Mouse (Mus musculus) midbrain, postnatal 0 days (tissue): ENCODE measurements around the gene Tmem263. TPM values are rescaled to one million over a fixed set of nuclear protein-coding genes. Genes with fewer than 3 reads are reported as not detected.
A peak's percentile ranks its signal among the peaks of the same experiment; 100 is the strongest.

Experiments used
- ATAC-seq: fragments of 200-750 bp; cut with Nextera tagmentation; 2 replicates; pipeline ENCODE4 v1.8.0; 2017; ENCODE audit warnings: moderate number of reproducible peaks, mild to moderate bottlenecking, moderate TSS enrichment, moderate library complexity; ENCODE audit not compliant: low FRiP score
- DNase-seq: peaks from one replicate; pipeline ENCODE4 v3.0.0-alpha.2; 2015; ENCODE audit warnings: low spot score
- H3K27ac ChIP-seq: fragments of 300-500 bp; sonication (generic); 2 replicates; pipeline ENCODE4 v1.5.1; 2014; ENCODE audit warnings: low read depth, mild to moderate bottlenecking, low read length, mixed read lengths
- H3K27me3 ChIP-seq: fragments of 300-500 bp; sonication (generic); 2 replicates; pipeline ENCODE4 v1.6.1; 2014; ENCODE audit warnings: low read length, control low read depth, mixed read lengths; ENCODE audit not compliant: insufficient read depth
- H3K36me3 ChIP-seq: fragments of 300-500 bp; sonication (generic); 2 replicates; pipeline ENCODE4 v1.6.1; 2014; ENCODE audit warnings: low read length, control low read depth, mixed read lengths; ENCODE audit not compliant: insufficient read depth
- H3K4me1 ChIP-seq: fragments of 300-500 bp; sonication (generic); 2 replicates; pipeline ENCODE4 v1.6.1; 2014; ENCODE audit warnings: mild to moderate bottlenecking, control low read depth, antibody characterized with exemption, low read length, mixed read lengths; ENCODE audit not compliant: insufficient read depth
- H3K4me2 ChIP-seq: fragments of 300-500 bp; sonication (generic); 2 replicates; pipeline ENCODE4 v1.6.1; 2014; ENCODE audit warnings: low read depth, mild to moderate bottlenecking, low read length, mixed read lengths; ENCODE audit not compliant: poor library complexity, severe bottlenecking
- H3K4me3 ChIP-seq: fragments of 300-500 bp; sonication (generic); 2 replicates; pipeline ENCODE4 v1.5.1; 2014; ENCODE audit warnings: low read depth, mild to moderate bottlenecking, low read length, moderate library complexity
- H3K9ac ChIP-seq: fragments of 300-500 bp; sonication (generic); replicated peaks from 2 replicates; pipeline ENCODE4 v1.6.1; 2014; ENCODE audit warnings: mild to moderate bottlenecking, low read length, moderate library complexity, mixed read lengths; ENCODE audit not compliant: poor library complexity, severe bottlenecking
- H3K9me3 ChIP-seq: fragments of 300-500 bp; sonication (generic); 2 replicates; pipeline ENCODE4 v1.6.1; 2016; ENCODE audit warnings: low read length, control low read depth
- CTCF ChIP-seq: IDR thresholded peaks from 2 replicates; pipeline ENCODE4 v1.5.1; 2016; ENCODE audit warnings: antibody characterized with exemption, mild to moderate bottlenecking
- WGBS: fragments of 180-500 bp; shearing (Covaris S2); extraction: QIAGEN DNeasy Blood & Tissue Kit; methylation state at CpG from one replicate; pipeline ENCODE4 v1.1.7; 2014; 5-methylcytosine and 5-hydroxymethylcytosine counted together
- polyA plus RNA-seq: library from polyadenylated mRNA; unstranded; fragments of >200 nt; fragmentation: Nextera tagmentation; extraction: Ambion mirVana; gene quantifications from 2 replicates; pipeline ENCODE4 v1.2.1, GENCODE M21; 2015
- total RNA-seq: library from RNA; depleted of rRNA; stranded (reverse); fragments of >200 nt; gene quantifications from 2 replicates; pipeline ENCODE4 v1.2.3, GENCODE M21; 2014

Gene Tmem263
- total and polyA plus RNA-seq, 2 experiments from 2014 or later = 29.6 to 46.5 TPM

DNA sequence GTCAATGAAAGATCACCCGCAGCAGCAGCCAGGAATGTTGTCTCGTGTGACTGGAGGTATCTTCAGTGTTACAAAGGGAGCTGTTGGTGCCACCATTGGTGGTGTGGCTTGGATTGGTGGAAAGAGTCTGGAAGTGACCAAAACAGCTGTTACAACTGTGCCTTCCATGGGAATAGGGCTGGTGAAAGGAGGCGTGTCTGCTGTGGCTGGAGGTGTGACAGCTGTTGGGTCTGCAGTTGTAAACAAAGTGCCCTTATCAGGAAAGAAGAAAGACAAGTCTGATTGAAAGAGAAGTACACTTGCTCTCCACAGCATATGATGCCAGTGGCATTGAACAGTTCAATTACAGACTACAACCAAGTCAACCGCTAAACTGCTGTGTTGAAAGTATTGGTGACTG lies 12.0 kb downstream of the Tmem263 start:
- TF ChIP-seq CTCF = no peak
- Histone ChIP-seq H3K27ac (no peak overlapping the region), H3K27me3 (no peaks in the 10 kb centered on the region), H3K36me3 (peaks cover 3% of the 10 kb centered on the region; the same call in 1 of the 2 replicates), H3K4me2 (no peak overlapping the region), H3K4me3 (no peak overlapping the region), H3K9ac (no peak overlapping the region), H3K4me1 (no peaks in the 10 kb centered on the region), H3K9me3 (no peaks in the 10 kb centered on the region)
- ATAC-seq (no peak), DNase-seq (no peak)
- WGBS = 95% methylated on average over 4 of the region's 4 CpGs

DNA sequence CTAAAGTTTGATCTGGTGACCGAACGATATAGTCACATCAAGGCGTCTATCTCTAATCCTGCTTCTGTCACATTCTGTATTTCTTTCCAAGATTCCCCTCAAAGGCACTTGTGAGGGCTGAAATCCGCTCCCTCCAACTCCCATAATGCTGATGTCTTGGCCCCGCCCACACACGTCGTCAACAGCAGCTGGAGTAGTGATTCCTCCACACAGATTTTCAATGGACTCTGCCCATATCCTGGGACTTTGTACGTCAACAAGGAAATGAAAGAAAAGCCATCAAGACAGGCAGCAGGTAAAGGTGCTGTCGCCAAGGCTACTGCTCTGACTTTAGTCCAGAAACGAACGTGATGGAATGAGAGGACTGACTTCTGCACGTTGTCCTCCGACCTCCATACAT lies 22.8 kb downstream of the Tmem263 start:
- H3K9me3 ChIP-seq = no peaks in the 10 kb centered on the region
- H3K4me3 ChIP-seq = no peak overlapping the region
- H3K4me1 ChIP-seq = peaks cover 10% of the 10 kb centered on the region; the same call in 1 of the 2 replicates
- H3K36me3 ChIP-seq = peaks cover 11% of the 10 kb centered on the region; the same call in 1 of the 2 replicates
- no peak for TF ChIP-seq CTCF
- DNase-seq (no peak), ATAC-seq (no peak)
- H3K27ac ChIP-seq = no peak overlapping the region
- no peak overlapping the region for H3K4me2 ChIP-seq
- WGBS = 89% methylated on average over 13 of the region's 13 CpGs
- H3K9ac ChIP-seq = no peak overlapping the region
- no peaks in the 10 kb centered on the region for H3K27me3 ChIP-seq

DNA sequence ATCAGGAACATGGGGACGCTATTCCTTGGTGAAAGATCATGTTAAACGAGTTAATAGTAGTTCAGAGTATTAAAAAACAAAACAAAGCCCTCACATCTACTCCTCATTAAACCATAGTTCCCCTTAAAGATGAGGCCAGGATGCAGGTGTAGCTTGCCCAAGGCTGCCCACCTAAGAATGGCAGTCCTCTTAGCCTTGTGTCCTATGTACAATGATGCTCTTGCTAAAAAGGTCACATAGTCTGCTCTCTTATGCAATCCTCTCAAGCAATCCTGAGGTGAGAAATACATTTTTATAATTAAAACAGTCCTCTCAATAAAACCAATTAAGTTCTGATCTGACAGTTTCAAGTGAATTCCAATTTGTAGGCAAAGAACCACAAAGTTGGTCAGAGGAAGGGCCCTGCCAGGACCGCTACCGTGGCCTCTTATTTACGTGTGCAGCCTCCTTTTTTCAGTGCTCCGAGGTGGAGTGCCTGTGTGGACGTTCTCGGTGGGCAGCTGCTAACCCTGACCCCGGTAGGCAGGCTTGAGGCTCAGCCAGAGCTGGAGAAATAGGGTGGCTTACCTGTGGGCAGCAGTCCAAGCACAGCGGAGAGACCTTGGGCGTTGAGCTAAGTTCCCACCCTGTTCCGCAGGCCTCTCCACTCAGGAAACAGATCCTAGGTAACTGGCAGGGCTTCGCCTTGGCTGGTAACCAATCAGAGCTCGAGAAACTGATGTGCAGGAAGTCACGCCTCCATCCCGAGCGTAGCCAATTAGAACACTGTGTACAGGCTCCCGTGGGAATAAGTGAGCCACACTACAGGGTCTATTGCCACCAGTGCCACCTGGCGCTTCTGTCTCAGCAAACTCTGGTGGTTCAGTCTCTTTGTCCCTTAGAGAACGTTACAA lies 25.2 kb downstream of the Tmem263 start, which contains the start of gene Mterf2:
TSS of gene Mterf2 (minus strand) at position 633 of the 893 bp plus-strand sequence.
- Histone ChIP-seq H3K4me3 (peak within 1 kb of the TSS; percentile 59), H3K27ac (peak within 1 kb of the TSS; percentile 57; the same call in 1 of the 2 replicates), H3K4me2 (peak within 1 kb of the TSS; percentile 73), H3K27me3 (no peaks in the 10 kb centered on the region), H3K4me1 (peaks cover 10% of the 10 kb centered on the region; the same call in 1 of the 2 replicates), H3K9me3 (no peaks in the 10 kb centered on the region), H3K9ac (peak within 1 kb of the TSS; percentile 64), H3K36me3 (peaks cover 5% of the 10 kb centered on the region)
- TF ChIP-seq CTCF = peak; percentile 73
- 6% methylated on average over 20 of the region's 20 CpGs for WGBS
- DNase-seq (peak; percentile 100), ATAC-seq (peak; percentile 100)

DNA sequence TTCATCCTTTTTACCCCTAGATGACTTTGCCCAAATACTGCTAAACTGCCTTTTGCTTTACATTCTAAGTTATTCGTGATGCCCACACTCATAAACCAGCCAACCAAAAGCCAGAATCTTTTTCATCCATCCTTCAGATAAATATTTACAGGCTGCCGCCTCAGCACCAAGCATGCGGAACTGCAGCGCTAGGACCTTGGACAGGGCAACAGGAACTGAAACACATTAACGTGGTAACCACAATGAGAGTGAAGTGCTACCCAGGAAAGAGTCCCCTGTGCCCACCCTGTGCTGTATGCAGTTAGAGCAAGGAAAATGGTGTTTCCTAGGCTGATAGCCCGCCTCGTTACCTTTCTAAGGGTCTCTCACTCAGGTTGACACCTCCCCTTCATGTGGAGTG lies 26.0 kb downstream of the Tmem263 start:
- 19% methylated on average over 7 of the region's 7 CpGs for WGBS
- TF ChIP-seq CTCF = no peak
- Histone ChIP-seq H3K9me3 (no peaks in the 10 kb centered on the region), H3K4me3 (peak overlapping the region; percentile 59), H3K9ac (no peak overlapping the region), H3K4me2 (peak overlapping the region; percentile 73), H3K4me1 (peaks cover 10% of the 10 kb centered on the region; the same call in 1 of the 2 replicates), H3K36me3 (peaks cover 10% of the 10 kb centered on the region), H3K27me3 (no peaks in the 10 kb centered on the region), H3K27ac (peak overlapping the region; percentile 21; the same call in 1 of the 2 replicates)
- no peak for DNase-seq
- peak; percentile 10; the same call in 1 of the 2 replicates for ATAC-seq

DNA sequence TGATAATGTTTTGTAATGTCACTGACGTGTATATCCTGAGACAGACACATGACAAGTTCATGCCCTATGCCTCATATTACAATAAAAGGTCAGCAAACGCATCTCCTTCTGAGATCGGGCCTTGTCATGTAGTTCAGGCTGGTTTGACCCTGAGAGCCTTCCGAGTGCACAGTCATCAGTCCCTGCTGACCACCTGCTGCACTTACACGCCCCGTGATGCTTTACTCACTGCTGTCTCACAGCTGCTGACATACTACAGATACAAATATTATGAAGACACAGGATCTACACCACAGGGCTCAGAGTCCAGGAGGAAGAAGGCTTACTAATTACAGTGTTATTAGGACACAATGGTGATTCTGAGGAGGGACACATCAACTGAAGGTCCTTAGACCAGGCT lies 34.1 kb downstream of the Tmem263 start:
- TF ChIP-seq CTCF = no peak
- Histone ChIP-seq H3K9ac (no peak overlapping the region), H3K4me3 (no peak overlapping the region), H3K4me2 (no peak overlapping the region), H3K27me3 (no peaks in the 10 kb centered on the region), H3K36me3 (peaks cover 18% of the 10 kb centered on the region), H3K9me3 (no peaks in the 10 kb centered on the region), H3K27ac (no peak overlapping the region), H3K4me1 (no peaks in the 10 kb centered on the region)
- no peak for ATAC-seq
- no peak for DNase-seq
- 91% methylated on average over 6 of the region's 6 CpGs for WGBS

DNA sequence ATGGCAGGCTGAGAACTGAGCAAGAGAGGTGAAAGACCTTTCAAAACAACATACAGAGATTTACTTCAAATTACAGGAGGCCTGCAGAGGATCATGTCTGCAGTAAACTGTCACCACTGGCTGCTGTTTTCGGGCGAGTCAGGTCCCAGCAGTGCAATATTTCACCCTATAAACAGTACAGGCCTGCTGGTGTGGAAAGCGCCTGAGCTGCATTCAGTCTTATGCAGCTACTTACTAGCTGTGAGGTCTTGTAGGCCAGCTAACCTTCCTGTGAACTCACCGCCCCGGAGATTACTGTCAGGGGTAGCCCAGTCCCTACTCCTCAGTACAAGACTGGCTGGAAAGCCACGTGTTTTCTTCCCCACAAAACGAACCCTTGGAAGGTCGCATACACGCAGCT lies 39.0 kb downstream of the Tmem263 start:
- Histone ChIP-seq H3K9me3 (no peaks in the 10 kb centered on the region), H3K4me1 (no peaks in the 10 kb centered on the region), H3K4me3 (no peak overlapping the region), H3K36me3 (peaks cover 28% of the 10 kb centered on the region), H3K9ac (no peak overlapping the region), H3K4me2 (no peak overlapping the region), H3K27me3 (no peaks in the 10 kb centered on the region), H3K27ac (no peak overlapping the region)
- no peak for ATAC-seq
- no peak for DNase-seq
- TF ChIP-seq CTCF = no peak
- 91% methylated on average over 9 of the region's 9 CpGs for whole genome bisulfite sequencing
